Mouse (Mus musculus) cortical plate, adult 2 months (tissue): ENCODE data around the gene Nt5e. TPM values are rescaled to one million over a fixed set of nuclear protein-coding genes. Genes with fewer than 3 reads are reported as not detected.

Experiments
- H3K27ac ChIP-seq: fragments of 200-500 bp; 2 replicates; pipeline ENCODE4 v1.5.1; 2012; ENCODE audit warnings: low read length, control low read depth, inconsistent platforms; ENCODE audit not compliant: insufficient read depth
- H3K4me1 ChIP-seq: fragments of 200-500 bp; 2 replicates; pipeline ENCODE4 v1.6.1; 2011; ENCODE audit warnings: low read length; ENCODE audit not compliant: control insufficient read depth, insufficient read depth
- H3K4me3 ChIP-seq: fragments of 200-500 bp; 2 replicates; pipeline ENCODE4 v1.5.1; 2011; ENCODE audit warnings: mild to moderate bottlenecking, low read length, control low read depth; ENCODE audit not compliant: insufficient read depth
- CTCF ChIP-seq: fragments of 200-500 bp; IDR thresholded peaks from 2 replicates; pipeline ENCODE4 v1.5.1; 2011; ENCODE audit warnings: mild to moderate bottlenecking, control low read depth, low read length; ENCODE audit not compliant: insufficient read depth; ENCODE audit errors: extremely low read depth
- POLR2A ChIP-seq: fragments of 200-500 bp; IDR thresholded peaks from 2 replicates; pipeline ENCODE4 v1.6.1; 2011; ENCODE audit warnings: mild to moderate bottlenecking, low read length, control low read depth; ENCODE audit not compliant: insufficient read depth; ENCODE audit errors: extremely low read depth
- polyA plus RNA-seq: library from polyadenylated mRNA; depleted of rRNA; stranded (reverse); fragments of >200 nt; gene quantifications from 2 replicates; pipeline ENCODE4 v1.2.3, GENCODE M21; 2012

The Nt5e gene
- polyA plus RNA-seq, 1 experiment: 3.1 TPM

DNA sequence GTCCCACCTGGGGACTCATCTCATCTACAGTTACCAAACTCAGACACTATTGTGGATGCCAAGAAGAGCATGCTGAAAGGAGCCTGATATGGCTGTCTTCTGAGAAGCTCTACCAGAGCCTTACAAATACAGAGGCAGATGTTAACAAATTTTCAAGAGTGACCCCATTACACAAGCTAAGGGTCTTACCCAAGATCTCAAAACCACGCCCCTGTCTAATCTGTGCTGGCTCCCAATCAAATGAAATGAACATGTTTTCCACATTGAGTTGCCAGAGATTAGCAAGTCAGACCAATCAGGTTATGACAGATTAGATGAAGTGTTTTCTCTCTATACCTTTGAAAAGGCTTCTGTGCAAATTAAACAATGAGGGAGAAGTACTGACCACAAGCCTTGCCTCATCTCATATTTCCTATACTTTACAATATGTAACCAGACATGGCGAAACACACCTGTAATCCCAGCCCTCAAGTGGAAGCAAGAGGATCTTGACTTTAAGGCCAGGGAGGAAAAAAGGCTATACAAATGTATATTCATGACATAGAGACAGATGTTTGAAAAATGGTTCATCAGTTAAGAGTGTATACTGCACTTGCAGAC is 19.9 kb upstream of the Nt5e start:
- TF ChIP-seq CTCF (no peak), POLR2A (no peak)
- H3K4me3 ChIP-seq: no peak overlapping the region
- H3K4me1 ChIP-seq: no peaks in the 10 kb centered on the region
- no peak overlapping the region for H3K27ac ChIP-seq

DNA sequence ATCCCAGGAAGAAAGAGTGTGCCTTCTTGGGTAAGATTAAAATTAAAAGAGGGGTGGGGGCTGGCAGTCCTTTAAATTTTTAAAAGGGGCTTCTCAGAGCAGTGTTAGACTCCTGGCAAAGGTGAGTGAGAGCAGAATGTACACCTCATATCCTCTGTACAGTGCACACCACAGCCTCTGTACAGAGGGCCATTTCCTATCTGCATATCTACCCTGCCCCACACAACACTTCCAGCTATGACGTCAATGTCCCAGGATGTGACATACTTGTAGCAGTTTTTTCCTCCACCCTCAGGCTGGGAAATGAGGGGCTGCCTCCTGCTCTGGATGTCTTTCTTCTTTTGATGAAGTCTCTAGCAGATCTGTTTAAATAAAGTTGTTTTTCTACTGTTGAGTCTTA is 17.9 kb upstream of the Nt5e start:
- H3K27ac ChIP-seq: no peak overlapping the region
- TF ChIP-seq CTCF (no peak), POLR2A (no peak)
- no peak overlapping the region for H3K4me3 ChIP-seq
- H3K4me1 ChIP-seq: no peaks in the 10 kb centered on the region

GRCm38 (mm10) chr9:88319226-88319625 is 7.8 kb upstream of the Nt5e start:
- Histone ChIP-seq H3K4me1 (no peaks in the 10 kb centered on the region), H3K27ac (no peak overlapping the region), H3K4me3 (no peak overlapping the region)
- TF ChIP-seq POLR2A: no peak
- no peak for TF ChIP-seq CTCF

DNA sequence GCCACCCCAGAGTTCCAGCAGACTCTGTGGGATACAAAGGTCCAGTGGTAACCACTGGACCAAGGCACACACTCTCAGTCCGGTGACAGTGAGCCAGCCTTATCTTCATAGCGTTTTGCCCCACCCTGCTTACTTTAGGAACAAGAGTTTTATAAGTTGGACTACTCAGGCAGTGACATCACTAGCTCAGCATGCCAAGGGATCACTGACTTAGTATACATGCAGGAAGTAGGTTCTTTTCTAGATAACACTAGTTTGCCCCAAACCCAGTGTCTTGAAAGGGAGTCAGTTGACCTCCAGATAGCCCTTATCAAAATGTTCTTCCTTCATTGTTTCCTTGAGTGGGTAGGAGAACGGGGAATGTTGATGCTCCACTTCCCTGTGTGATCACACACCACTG is 2.4 kb upstream of the Nt5e start:
- H3K4me3 ChIP-seq: no peak overlapping the region
- H3K4me1 ChIP-seq: no peaks in the 10 kb centered on the region
- TF ChIP-seq POLR2A: no peak
- no peak for TF ChIP-seq CTCF
- H3K27ac ChIP-seq: no peak overlapping the region

DNA sequence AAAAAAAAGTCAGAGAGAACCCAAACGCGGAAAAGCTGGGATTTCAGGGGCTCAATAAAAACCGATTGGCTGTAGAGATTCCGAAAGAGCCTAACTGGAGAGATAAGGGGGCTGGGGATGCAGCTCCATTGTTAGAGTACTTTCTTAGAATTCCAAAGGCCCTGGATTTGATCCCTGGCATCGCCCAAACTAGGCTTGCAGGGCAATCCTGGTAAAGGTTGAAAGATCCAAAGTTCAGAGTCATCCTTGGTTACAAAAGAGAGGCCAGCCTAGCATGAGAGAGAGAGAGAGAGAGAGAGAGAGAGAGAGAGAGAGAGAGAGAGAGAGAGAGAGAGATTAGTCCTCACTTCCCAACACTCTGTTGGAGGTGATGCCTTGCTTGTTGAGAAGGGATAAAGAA is 1.7 kb downstream of the Nt5e start:
- no peak overlapping the region for H3K4me3 ChIP-seq
- no peak overlapping the region; the same call in 1 of the 2 replicates for H3K27ac ChIP-seq
- TF ChIP-seq POLR2A: no peak
- no peak for TF ChIP-seq CTCF
- H3K4me1 ChIP-seq: no peaks in the 10 kb centered on the region

- H3K4me3 ChIP-seq: no peak overlapping the region; the same call in 1 of the 2 replicates
- H3K4me1 ChIP-seq: no peaks in the 10 kb centered on the region
- TF ChIP-seq POLR2A (no peak), CTCF (no peak)
- no peak overlapping the region; the same call in 1 of the 2 replicates for H3K27ac ChIP-seq
These were observed 2.3 kb downstream of the Nt5e start for GRCm38 (mm10) chr9:88329166-88329748.

GRCm38 (mm10) chr9:88330316-88330715 is 3.3 kb downstream of the Nt5e start:
- no peak overlapping the region for H3K4me3 ChIP-seq
- TF ChIP-seq POLR2A: no peak
- TF ChIP-seq CTCF: no peak
- no peak overlapping the region for H3K27ac ChIP-seq
- H3K4me1 ChIP-seq: no peaks in the 10 kb centered on the region

GRCm38 (mm10) chr9:88332447-88332846 is 5.5 kb downstream of the Nt5e start:
- H3K4me3 ChIP-seq: no peak overlapping the region
- H3K27ac ChIP-seq: no peak overlapping the region
- no peaks in the 10 kb centered on the region for H3K4me1 ChIP-seq
- no peak for TF ChIP-seq POLR2A
- no peak for TF ChIP-seq CTCF

DNA sequence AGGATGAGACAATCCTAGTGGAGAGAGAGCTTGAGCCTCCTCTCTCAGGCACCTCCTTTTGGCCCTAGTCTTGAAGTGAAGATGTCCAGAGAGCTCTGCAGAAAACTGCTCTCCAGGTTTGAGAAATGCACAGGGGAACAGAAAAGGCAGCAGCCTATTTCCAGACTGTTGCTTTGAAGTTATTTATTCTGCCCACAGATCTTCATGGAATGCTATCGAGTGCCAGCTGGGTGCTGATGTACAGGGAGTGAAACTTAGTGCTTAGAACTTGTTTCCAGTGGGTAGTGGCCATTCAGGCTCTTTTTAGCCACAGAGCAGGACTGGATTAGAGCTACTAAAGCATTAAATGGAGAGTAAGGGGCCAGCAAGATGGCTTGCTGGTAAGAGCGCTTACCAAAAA is 8.8 kb downstream of the Nt5e start:
- no peak overlapping the region for H3K27ac ChIP-seq
- no peaks in the 10 kb centered on the region for H3K4me1 ChIP-seq
- H3K4me3 ChIP-seq: no peak overlapping the region
- TF ChIP-seq POLR2A (no peak), CTCF (no peak)

DNA sequence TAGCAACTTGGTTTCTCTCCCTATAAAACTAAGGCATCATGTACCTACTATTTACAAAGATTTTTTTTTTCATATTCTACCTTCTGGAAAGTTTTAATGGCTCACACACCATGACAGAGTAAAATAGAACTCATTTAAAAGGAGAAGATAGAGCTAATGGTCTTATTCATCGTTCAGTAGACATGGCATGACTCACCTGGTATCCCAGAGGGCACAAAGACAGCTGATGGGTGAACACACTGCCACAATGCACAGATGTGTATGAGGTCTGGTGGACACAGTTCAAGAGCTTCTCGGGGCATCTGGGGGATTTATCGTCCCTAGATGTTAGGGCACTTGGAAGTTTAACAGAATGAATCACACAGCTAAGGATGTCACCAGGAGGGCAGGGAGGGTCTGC is 13.8 kb downstream of the Nt5e start:
- H3K4me3 ChIP-seq: no peak overlapping the region
- H3K27ac ChIP-seq: no peak overlapping the region
- H3K4me1 ChIP-seq: no peaks in the 10 kb centered on the region
- no peak for TF ChIP-seq CTCF
- TF ChIP-seq POLR2A: no peak

DNA sequence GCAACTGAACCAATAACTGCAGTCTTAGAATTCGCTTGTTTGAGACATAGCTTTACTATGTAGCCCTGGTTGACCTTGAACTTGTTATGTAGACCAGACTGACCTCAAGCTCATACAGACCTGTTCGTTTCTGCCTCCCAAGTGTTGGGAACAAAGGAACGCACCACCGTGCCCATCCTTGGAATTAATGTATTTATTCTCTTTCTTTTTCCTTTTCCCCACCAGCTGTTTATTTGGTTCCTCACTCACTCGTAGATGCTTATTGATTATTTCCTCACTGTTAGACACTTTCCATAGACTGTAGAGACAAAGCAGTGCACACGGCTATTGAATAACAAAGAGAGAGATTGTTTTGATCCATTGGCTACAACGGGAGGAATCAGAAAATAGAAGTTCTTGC is 15.2 kb downstream of the Nt5e start:
- H3K27ac ChIP-seq: no peak overlapping the region
- H3K4me1 ChIP-seq: peaks cover 2% of the 10 kb centered on the region; the same call in 1 of the 2 replicates
- H3K4me3 ChIP-seq: no peak overlapping the region
- no peak for TF ChIP-seq POLR2A
- no peak for TF ChIP-seq CTCF
